Mouse (Mus musculus) cortical plate, adult 2 months (tissue): ENCODE results near the gene Immt.

Experiments used
- CTCF ChIP-seq: fragments of 200-500 bp; IDR thresholded peaks from 2 replicates; pipeline ENCODE4 v1.5.1; 2011; ENCODE audit warnings: mild to moderate bottlenecking, control low read depth, low read length; ENCODE audit not compliant: insufficient read depth; ENCODE audit errors: extremely low read depth
- POLR2A ChIP-seq: fragments of 200-500 bp; IDR thresholded peaks from 2 replicates; pipeline ENCODE4 v1.6.1; 2011; ENCODE audit warnings: mild to moderate bottlenecking, low read length, control low read depth; ENCODE audit not compliant: insufficient read depth; ENCODE audit errors: extremely low read depth

GRCm38 (mm10) chr6:71791771-71792170 is 39.4 kb upstream of the Immt start:
- no peak for TF ChIP-seq CTCF
- no peak for TF ChIP-seq POLR2A
